Mouse (Mus musculus) heart, embryonic 15.5 days (tissue): ENCODE data around the gene Tom1l2. TPM values are rescaled to one million over a fixed set of nuclear protein-coding genes. Genes with fewer than 3 reads are reported as not detected.

ENCODE experiments used
- ATAC-seq: fragments of 200-750 bp; cut with Nextera tagmentation; replicated peaks from 2 replicates; pipeline ENCODE4 v1.8.0; 2017; ENCODE audit warnings: low read depth, moderate TSS enrichment; ENCODE audit not compliant: insufficient number of reproducible peaks, insufficient read depth, low FRiP score
- H3K27ac ChIP-seq: fragments of 300-500 bp; sonication (generic); 2 replicates; pipeline ENCODE4 v1.5.1; 2015; ENCODE audit warnings: mild to moderate bottlenecking, inconsistent platforms
- H3K27me3 ChIP-seq: fragments of 300-500 bp; sonication (generic); 2 replicates; pipeline ENCODE4 v1.6.1; 2015; ENCODE audit warnings: inconsistent platforms
- H3K36me3 ChIP-seq: fragments of 300-500 bp; sonication (generic); 2 replicates; pipeline ENCODE4 v1.6.1; 2015; ENCODE audit warnings: mild to moderate bottlenecking, inconsistent platforms
- H3K4me1 ChIP-seq: fragments of 300-500 bp; sonication (generic); replicated peaks from 2 replicates; pipeline ENCODE4 v1.6.1; 2015; ENCODE audit warnings: inconsistent platforms
- H3K4me2 ChIP-seq: fragments of 300-500 bp; sonication (generic); 2 replicates; pipeline ENCODE4 v1.6.1; 2015; ENCODE audit warnings: inconsistent platforms, mild to moderate bottlenecking, moderate library complexity
- H3K4me3 ChIP-seq: fragments of 300-500 bp; sonication (generic); 2 replicates; pipeline ENCODE4 v1.5.1; 2015; ENCODE audit warnings: mild to moderate bottlenecking, inconsistent platforms
- H3K9ac ChIP-seq: fragments of 300-500 bp; sonication (generic); 2 replicates; pipeline ENCODE4 v1.6.1; 2015; ENCODE audit warnings: mild to moderate bottlenecking, inconsistent platforms
- H3K9me3 ChIP-seq: fragments of 300-500 bp; sonication (generic); replicated peaks from 2 replicates; pipeline ENCODE4 v1.6.1; 2016; ENCODE audit warnings: inconsistent platforms
- WGBS: fragments of 180-500 bp; shearing (Covaris S2); methylation state at CpG from one replicate; pipeline ENCODE4 v1.1.7; 2015; ENCODE audit warnings: mixed read lengths; 5-methylcytosine and 5-hydroxymethylcytosine counted together
- polyA plus RNA-seq: library from polyadenylated mRNA; unstranded; fragments of >200 nt; fragmentation: Nextera tagmentation; extraction: Ambion mirVana; gene quantifications from 2 replicates; pipeline ENCODE4 v1.2.1, GENCODE M21; 2015

Tom1l2 gene
- polyA plus RNA-seq, 1 experiment from 2014 or later = 30.0 TPM

- Histone ChIP-seq H3K9ac (no peak overlapping the region), H3K9me3 (no peaks in the 10 kb centered on the region), H3K4me1 (peaks cover 8% of the 10 kb centered on the region), H3K36me3 (0 out of 2 replicates have a peak, but pooled peaks cover 7% of the 10 kb centered on the region), H3K27me3 (no peaks in the 10 kb centered on the region), H3K4me3 (no peak overlapping the region), H3K4me2 (no peak overlapping the region), H3K27ac (no peak overlapping the region)
- no peak for ATAC-seq
- WGBS = 53% methylated on average over 5 of the region's 5 CpGs
These were observed 104.8 kb downstream of the Tom1l2 start for GRCm38 (mm10) chr11:60247753-60248550.

- Histone ChIP-seq H3K4me3 (no peak overlapping the region), H3K4me1 (peaks cover 4% of the 10 kb centered on the region), H3K9ac (no peak overlapping the region), H3K27me3 (no peaks in the 10 kb centered on the region), H3K9me3 (no peaks in the 10 kb centered on the region), H3K27ac (no peak overlapping the region), H3K4me2 (no peak overlapping the region), H3K36me3 (peaks cover 19% of the 10 kb centered on the region; the same call in 1 of the 2 replicates)
- ATAC-seq = no peak
These were observed 106.6 kb downstream of the Tom1l2 start for GRCm38 (mm10) chr11:60246077-60246476.

- ATAC-seq = no peak
- WGBS = 54% methylated on average over 11 of the region's 11 CpGs
- Histone ChIP-seq H3K4me3 (no peak overlapping the region), H3K36me3 (peaks cover 26% of the 10 kb centered on the region), H3K4me1 (peaks cover 4% of the 10 kb centered on the region), H3K4me2 (no peak overlapping the region), H3K27ac (peak overlapping the region; percentile 50), H3K27me3 (no peaks in the 10 kb centered on the region), H3K9ac (no peak overlapping the region), H3K9me3 (no peaks in the 10 kb centered on the region)
These were observed 108.1 kb downstream of the Tom1l2 start for GRCm38 (mm10) chr11:60244503-60245143.

- no peak overlapping the region for H3K4me3 ChIP-seq
- WGBS = 79% methylated on average over 4 of the region's 4 CpGs
- ATAC-seq = no peak
- no peaks in the 10 kb centered on the region for H3K9me3 ChIP-seq
- H3K4me2 ChIP-seq = no peak overlapping the region
- H3K27me3 ChIP-seq = no peaks in the 10 kb centered on the region
- no peak overlapping the region for H3K27ac ChIP-seq
- peaks cover 4% of the 10 kb centered on the region for H3K4me1 ChIP-seq
- H3K36me3 ChIP-seq = peaks cover 34% of the 10 kb centered on the region
- no peak overlapping the region for H3K9ac ChIP-seq
These were observed 112.2 kb downstream of the Tom1l2 start for GRCm38 (mm10) chr11:60240509-60240908.

GRCm38 (mm10) chr11:60235351-60235750 is 117.4 kb downstream of the Tom1l2 start:
- peaks cover 15% of the 10 kb centered on the region for H3K36me3 ChIP-seq
- no peak overlapping the region for H3K4me2 ChIP-seq
- WGBS = 76% methylated on average over 5 of the region's 5 CpGs
- no peaks in the 10 kb centered on the region for H3K9me3 ChIP-seq
- ATAC-seq = no peak
- H3K27me3 ChIP-seq = no peaks in the 10 kb centered on the region
- no peak overlapping the region for H3K4me3 ChIP-seq
- no peak overlapping the region for H3K9ac ChIP-seq
- no peak overlapping the region for H3K27ac ChIP-seq
- H3K4me1 ChIP-seq = peaks cover 25% of the 10 kb centered on the region

GRCm38 (mm10) chr11:60233235-60233634 is 119.5 kb downstream of the Tom1l2 start:
- Histone ChIP-seq H3K4me2 (peak overlapping the region; percentile 28; the same call in 1 of the 2 replicates), H3K36me3 (peaks cover 10% of the 10 kb centered on the region; the same call in 1 of the 2 replicates), H3K4me3 (no peak overlapping the region), H3K4me1 (peaks cover 41% of the 10 kb centered on the region), H3K9me3 (no peaks in the 10 kb centered on the region), H3K9ac (no peak overlapping the region), H3K27me3 (no peaks in the 10 kb centered on the region), H3K27ac (peak overlapping the region; percentile 82)
- 58% methylated on average over 8 of the region's 8 CpGs for WGBS
- ATAC-seq = peak; percentile 24; the same call in 1 of the 2 replicates

GRCm38 (mm10) chr11:60232441-60233058 is 120.2 kb downstream of the Tom1l2 start:
- 66% methylated on average over 14 of the region's 14 CpGs for WGBS
- Histone ChIP-seq H3K27ac (peak overlapping the region; percentile 82), H3K9ac (no peak overlapping the region), H3K4me3 (no peak overlapping the region), H3K36me3 (peaks cover 10% of the 10 kb centered on the region; the same call in 1 of the 2 replicates), H3K9me3 (no peaks in the 10 kb centered on the region), H3K4me2 (peak overlapping the region; percentile 28; the same call in 1 of the 2 replicates), H3K27me3 (no peaks in the 10 kb centered on the region), H3K4me1 (peaks cover 46% of the 10 kb centered on the region)
- no peak for ATAC-seq

GRCm38 (mm10) chr11:60231951-60232350 is 120.8 kb downstream of the Tom1l2 start:
- Histone ChIP-seq H3K36me3 (peaks cover 9% of the 10 kb centered on the region; the same call in 1 of the 2 replicates), H3K27ac (no peak overlapping the region), H3K4me1 (peaks cover 46% of the 10 kb centered on the region), H3K9me3 (no peaks in the 10 kb centered on the region), H3K4me2 (no peak overlapping the region), H3K4me3 (no peak overlapping the region), H3K9ac (no peak overlapping the region), H3K27me3 (no peaks in the 10 kb centered on the region)
- WGBS = 52% methylated on average over 4 of the region's 4 CpGs
- ATAC-seq = no peak

GRCm38 (mm10) chr11:60231326-60231725 is 121.4 kb downstream of the Tom1l2 start:
- Histone ChIP-seq H3K9ac (no peak overlapping the region), H3K4me3 (no peak overlapping the region), H3K4me1 (peaks cover 46% of the 10 kb centered on the region), H3K4me2 (no peak overlapping the region), H3K27ac (no peak overlapping the region), H3K27me3 (no peaks in the 10 kb centered on the region), H3K9me3 (no peaks in the 10 kb centered on the region), H3K36me3 (0 out of 2 replicates have a peak, but pooled peaks cover 3% of the 10 kb centered on the region)
- no peak for ATAC-seq
- WGBS = 90% methylated on average over 3 of the region's 3 CpGs

- ATAC-seq = no peak
- Histone ChIP-seq H3K9me3 (no peaks in the 10 kb centered on the region), H3K4me3 (no peak overlapping the region), H3K27me3 (no peaks in the 10 kb centered on the region), H3K9ac (no peak overlapping the region), H3K4me2 (no peak overlapping the region), H3K27ac (no peak overlapping the region), H3K4me1 (peaks cover 52% of the 10 kb centered on the region), H3K36me3 (0 out of 2 replicates have a peak, but pooled peaks cover 3% of the 10 kb centered on the region)
- WGBS = 84% methylated on average over 7 of the region's 7 CpGs
These were observed 122.2 kb downstream of the Tom1l2 start for GRCm38 (mm10) chr11:60230512-60230911.

GRCm38 (mm10) chr11:60229821-60230220 is 122.9 kb downstream of the Tom1l2 start:
- no peak for ATAC-seq
- Histone ChIP-seq H3K4me1 (peaks cover 53% of the 10 kb centered on the region), H3K27me3 (no peaks in the 10 kb centered on the region), H3K9me3 (no peaks in the 10 kb centered on the region), H3K27ac (no peak overlapping the region), H3K4me3 (no peak overlapping the region), H3K4me2 (no peak overlapping the region), H3K9ac (no peak overlapping the region), H3K36me3 (0 out of 2 replicates have a peak, but pooled peaks cover 3% of the 10 kb centered on the region)
- 79% methylated on average over 13 of the region's 13 CpGs for WGBS
